Mouse (Mus musculus) left cerebral cortex, postnatal 14 days (tissue): ENCODE data around the gene Fam160a2. TPM values are rescaled to one million over a fixed set of nuclear protein-coding genes. Genes with fewer than 3 reads are reported as not detected.

Experiments
- DNase-seq, 2 experiments: peaks; one replicate each; pipeline ENCODE4 v3.0.0; 2021 to 2022; ENCODE audit warnings: low spot score in 2 of 2, mixed read lengths in 1 of 2
- intact Hi-C: fragments of 180-260 bp; cut with DNase I; formaldehyde crosslinking; loops from one replicate; pipeline ENCODE4 v1.15.1; 2025
- long read RNA-seq, 2 experiments: library from polyadenylated mRNA; stranded (forward); transcript quantifications; one replicate each; pipeline ENCODE4 v2.0.0; 2021
- total RNA-seq, 2 experiments: library from RNA; stranded (reverse); gene quantifications; 2 replicates each; pipeline ENCODE4 v1.2.3; 2021

The Fam160a2 gene
- total RNA-seq = 10 to 100 TPM; 70.2 to 74.2 TPM
- long read RNA-seq, experiment 1, full-length matches to known transcripts = 63 of 90 reads
- long read RNA-seq, experiment 1, partial matches to known transcripts = 10 of 90 reads
- long read RNA-seq, experiment 1, other reads (novel, unspliced or antisense) = 17 of 90 reads
- long read RNA-seq, experiment 2, full-length matches to known transcripts = 61 of 99 reads
- long read RNA-seq, experiment 2, partial matches to known transcripts = 12 of 99 reads
- long read RNA-seq, experiment 2, other reads (novel, unspliced or antisense) = 26 of 99 reads

DNA sequence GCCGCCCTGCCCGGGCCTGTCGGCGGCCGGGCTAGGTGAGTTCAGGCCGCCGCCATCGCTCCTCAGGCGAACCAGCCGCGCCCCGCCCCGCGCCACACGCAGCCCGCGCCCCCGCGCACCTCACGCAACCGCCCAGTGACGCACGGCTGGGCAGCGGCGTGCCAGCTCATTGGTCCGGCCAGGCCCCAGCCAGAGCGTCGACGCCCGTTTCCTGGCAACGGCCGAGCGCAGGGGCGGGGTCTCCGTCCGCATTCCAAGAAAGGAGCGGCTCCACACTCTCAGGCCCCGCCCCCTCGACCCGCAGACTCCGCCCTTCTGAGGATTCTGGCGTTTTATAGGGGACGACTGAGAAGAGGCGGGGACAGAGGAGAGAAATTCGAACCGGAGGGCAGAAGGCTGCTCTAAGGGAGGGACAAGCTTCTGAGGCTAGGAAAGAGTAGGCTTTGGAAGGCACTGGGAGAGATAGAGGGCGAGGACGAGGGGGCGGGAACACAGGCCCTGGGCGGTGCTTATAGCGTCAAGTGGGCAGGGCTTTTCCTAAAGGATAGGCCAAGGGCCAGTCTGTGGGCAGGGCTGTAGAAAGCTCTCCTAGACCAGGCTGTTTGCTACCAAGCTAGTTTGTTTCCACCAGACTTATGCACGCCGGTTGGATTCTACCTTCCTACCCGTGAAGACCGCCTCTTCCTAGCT, at the start of gene Fam160a2:
TSS of gene Fam160a2 (minus strand) at position 120 of the 690 bp plus-strand sequence.
- DNase-seq = peak; percentile 99
- intact Hi-C loops = no loop called here

DNA sequence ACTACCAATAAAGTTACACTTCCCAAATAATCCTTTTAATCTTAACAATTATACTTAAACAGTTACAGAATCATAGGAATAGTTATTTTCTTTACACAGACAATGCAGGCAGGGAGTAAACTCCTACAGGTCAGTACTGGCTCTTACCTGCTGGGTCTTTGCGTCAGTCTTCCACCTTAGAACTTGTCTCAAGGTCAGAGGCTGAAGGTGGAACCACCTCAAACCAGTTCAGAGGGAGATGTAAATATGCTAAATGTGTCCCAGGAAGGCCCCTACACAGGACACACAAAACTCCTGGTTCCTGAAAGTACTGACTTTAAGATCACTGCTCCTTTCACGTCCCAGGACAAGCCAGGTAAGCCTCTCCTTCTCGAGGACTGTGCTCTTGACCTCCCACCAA, 45.2 kb upstream of the Fam160a2 start:
- intact Hi-C loops = no loop called here
- DNase-seq = no peak

DNA sequence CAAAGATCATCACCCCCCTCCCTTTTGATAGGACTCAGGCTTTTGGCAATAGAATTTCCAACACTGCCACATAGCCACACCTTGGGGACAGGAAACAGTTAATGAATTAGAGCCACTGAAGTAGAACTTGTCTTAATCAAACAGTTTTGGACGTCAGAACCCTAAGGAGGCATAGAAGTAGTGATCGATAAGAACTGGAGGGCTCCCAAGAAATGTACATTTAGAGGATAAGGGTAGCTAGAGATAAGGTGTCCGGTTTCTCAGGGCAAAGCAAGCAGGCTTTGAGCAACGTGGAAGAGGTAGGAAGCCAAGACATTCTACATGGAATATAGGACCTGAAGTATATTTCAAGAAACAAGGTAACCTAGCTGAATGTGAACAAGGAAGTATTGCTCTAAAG, 41.6 kb upstream of the Fam160a2 start:
- intact Hi-C loops = no loop called here
- no peak for DNase-seq

DNA sequence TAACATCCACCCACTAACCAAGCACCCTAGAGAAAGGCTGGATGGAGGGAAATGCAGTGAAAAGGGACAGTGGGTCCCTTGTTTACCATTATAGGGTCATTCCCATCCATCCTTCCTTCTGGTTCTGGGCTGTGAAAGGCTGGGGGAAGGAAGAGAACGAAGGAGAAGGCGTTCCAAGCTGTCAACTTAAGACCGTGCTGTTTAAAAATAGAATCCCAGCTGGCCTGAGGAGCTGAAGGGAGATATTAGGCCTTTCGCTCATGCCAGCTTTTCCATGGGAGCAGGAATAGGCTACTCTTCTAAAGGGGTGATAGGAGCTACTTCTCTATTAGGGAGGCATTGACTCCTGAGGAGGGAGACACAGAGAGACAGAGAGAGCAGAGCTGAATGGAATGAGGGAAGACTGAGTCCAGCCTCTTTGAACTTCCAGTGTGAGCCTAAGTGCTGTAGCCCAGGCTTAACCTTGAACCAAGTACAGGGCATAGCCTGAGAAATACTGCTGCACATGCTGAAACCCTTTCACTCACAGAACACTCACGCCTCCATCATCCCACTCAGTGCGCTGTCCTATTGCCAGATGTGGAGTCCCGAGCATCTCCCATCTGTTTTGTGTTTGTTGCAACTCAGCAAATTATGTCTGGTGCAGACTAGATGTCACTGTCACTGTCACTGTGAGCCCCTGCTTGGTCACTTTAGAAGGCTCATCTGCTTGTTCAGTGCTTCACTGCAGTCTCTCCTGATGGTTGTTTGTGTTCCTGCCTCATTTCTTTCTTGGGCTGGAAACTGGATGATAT, 38.3 kb upstream of the Fam160a2 start:
- intact Hi-C loops = no loop called here
- peak in 1 of 2 experiments; percentile 63 for DNase-seq

DNA sequence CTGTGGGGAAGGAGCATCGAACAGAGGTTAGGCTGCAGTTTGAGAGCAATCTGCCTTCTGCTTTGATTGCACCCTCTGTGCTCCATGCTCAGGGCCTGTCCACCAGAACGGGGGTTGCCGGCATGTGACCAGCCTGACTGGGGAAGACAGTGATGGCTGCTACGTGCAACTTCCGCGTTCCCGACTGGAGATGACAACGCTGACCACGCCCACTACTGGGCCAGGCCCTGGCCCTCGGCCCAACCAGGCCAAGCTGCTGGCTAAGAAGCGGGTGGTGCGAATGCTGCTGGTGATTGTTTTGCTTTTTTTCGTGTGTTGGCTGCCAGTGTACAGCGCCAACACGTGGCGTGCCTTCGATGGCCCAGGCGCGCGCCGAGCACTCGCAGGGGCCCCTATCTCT, 34.9 kb upstream of the Fam160a2 start:
- no peak for DNase-seq
- intact Hi-C loops = no loop called here

DNA sequence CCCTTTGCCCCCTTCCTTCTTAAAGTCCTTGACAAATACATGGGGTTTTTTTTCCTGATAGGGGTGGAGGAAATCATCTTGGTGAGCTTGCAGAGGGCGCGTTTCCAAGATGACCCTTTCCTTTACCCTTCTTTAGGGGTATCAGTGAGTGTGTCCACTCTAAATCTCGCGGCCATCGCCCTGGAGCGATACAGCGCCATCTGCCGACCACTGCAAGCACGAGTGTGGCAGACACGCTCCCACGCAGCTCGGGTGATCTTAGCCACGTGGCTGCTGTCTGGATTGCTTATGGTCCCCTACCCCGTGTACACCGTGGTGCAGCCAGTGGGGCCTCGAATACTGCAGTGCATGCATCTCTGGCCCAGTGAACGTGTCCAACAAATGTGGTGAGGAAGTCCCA, 34.0 kb upstream of the Fam160a2 start:
- intact Hi-C loops = no loop called here
- no peak for DNase-seq

DNA sequence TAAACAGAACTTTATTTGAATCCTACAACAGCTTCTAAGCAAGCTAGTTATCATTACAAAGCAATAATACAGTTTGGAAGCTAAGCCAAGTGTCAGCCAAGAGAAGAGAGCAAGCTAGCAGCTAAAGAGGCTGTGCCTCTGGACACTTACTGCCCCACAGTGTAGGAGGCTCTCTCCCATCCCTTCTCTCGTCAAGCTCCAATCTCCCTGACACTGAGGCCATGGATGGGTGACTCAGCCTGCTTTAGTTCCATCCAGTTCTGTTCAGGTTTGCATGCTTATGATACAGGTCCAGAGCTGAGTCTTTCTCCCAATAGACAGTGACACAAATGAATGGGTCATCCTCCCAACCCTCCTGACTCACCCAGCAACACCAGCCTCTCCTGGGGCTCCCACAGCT, 32.2 kb upstream of the Fam160a2 start:
- DNase-seq = no peak
- intact Hi-C loops = no loop called here

DNA sequence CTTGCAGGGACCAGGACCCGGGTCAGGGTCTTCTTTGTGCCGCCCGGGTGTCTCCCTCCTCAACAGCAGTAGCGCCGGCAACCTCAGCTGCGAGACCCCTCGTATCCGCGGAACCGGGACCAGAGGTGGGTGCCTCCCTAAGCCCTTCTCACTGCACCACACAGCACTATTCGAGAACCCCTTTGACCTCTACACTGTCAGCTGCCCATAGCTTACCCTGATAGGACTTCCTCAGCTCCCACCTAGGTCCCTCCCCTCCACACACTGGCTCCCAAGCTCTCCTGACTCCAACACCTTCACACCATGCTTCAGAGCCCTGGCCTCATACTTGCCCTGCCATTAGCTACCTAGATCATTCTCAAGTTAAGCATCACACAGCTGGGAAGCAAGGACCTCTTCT, 26.2 kb upstream of the Fam160a2 start:
- intact Hi-C loops = no loop called here
- no peak for DNase-seq

DNA sequence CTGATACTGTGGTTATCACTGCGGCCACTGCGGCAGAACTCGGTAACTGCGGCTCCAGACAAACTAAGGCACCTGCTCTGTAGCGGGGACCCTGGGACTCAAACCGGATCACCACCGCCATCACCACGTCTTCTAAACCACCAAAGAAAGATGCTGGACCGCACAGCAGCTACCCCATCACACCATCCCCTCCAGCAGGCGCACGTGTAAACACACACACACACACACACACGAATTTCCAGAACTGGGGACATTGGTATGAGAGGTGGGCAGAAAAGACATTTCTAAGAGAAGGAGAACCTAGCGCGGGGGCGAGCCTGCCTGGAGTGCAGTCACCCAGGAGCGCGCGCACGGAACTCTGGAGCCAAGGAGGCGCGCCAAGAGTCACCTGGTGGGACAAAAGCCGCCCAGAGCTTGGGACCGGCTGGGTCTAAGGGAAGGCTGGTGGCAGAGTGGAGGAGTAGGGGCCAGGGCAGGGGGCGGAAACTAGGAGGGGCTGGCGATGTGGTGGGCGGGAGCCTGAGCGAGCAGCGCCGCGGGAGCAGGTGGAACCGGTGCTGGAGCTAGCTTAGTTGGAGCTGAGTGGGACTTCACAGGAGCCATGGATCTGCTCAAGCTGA, 25.7 kb upstream of the Fam160a2 start, which contains the start of gene Cckbr:
TSS of gene Cckbr (plus strand) at position 308 of the 620 bp plus-strand sequence.
- peak in 1 of 2 experiments; percentile 69 for DNase-seq
- intact Hi-C loops = no loop called here

DNA sequence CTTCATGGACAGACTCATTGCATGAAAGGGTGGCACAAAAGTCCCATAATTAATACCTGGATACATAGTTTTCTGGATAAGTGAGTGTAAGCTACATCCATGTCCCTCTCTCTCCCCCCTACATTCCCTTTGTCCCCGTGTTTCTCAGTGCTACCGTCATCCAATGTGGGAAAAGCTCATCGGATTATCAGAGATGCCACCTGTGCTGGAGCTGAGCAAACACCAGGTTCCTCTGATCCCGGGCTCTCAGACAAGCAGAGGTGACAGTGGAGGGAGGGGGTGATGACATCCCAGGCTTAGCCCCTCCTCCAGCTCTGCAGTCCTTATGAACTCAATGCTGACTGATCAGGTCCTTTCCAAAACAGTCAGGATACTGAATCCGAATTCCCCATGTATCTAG, 24.5 kb upstream of the Fam160a2 start:
- no peak for DNase-seq
- intact Hi-C loops = no loop called here

DNA sequence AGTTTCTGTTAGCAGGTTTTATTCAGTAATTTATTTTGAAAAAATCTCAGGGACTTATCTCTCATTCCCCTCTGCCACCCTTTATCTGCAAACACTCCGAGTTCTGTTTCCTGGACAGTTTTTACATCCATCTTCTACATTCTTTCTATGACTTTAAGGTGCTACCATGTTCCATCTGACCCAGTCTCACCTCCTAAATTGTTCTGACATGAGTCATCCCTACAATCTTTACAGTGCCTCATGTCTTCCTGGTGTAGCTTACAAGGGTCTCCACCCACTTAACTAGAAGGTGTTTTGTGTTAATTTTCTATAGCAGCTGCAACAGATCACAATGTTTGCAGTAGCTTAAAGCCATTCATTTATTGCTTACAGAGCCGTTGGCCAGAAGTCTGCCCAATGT, 21.0 kb upstream of the Fam160a2 start:
- intact Hi-C loops = no loop called here
- DNase-seq = no peak

DNA sequence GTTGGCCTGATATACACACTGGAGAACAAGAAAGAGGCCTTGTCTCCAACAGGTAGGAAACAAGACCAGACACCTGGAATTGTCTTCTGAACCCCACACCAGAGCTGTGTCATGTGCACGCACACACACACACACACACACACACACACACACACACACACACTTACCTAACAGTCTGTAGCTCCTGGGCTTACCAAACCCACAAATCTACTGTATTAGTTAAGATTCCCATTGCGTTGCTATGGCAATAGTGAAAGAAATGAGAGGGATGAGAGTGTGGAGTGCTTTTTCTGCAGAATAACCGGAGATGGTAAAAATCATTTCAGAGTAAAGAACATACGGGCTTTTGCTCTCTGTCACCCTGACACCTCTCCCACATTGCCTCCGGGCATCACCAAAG, 18.3 kb upstream of the Fam160a2 start:
- peak in 1 of 2 experiments; percentile 52 for DNase-seq
- intact Hi-C loops = no loop called here

DNA sequence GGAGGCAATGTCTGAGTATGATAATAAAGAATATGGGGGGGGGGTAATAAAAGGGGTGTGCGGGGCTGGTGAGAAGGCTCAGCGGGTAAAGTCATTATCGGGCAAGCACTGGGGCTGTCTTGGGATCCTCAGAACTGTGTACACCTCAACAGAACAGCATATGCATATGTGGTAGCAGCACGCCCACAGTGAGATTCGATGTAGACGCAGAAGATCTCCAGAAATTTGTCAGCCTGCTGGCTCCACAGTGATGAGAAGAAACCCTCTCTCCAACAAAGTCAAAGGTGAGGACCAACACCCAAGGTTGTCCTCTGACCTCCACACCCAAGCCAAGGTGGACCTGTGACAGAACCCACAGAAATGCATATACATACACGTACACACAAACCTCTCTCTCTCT, 16.7 kb upstream of the Fam160a2 start:
- DNase-seq = no peak
- intact Hi-C loops = no loop called here

DNA sequence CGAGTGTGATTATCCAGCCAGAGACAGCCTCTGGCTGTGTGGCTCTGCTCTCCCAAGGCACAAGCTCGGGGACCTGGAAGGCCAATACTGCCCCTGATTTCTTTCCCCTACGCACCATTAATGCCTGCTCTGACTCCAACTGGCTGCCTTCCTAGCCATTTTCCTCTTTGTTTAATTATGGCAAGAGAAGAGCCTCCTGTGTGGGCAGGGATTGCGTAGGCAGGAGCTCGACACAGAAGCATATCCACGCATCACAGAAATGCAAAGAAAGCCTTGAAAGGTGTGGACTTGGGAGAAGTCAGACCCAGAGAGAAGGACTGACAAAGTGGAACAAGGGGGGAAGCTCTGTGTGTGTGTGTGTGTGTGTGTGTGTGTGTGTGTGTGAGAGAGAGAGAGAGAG, 14.5 kb upstream of the Fam160a2 start:
- intact Hi-C loops = loop anchor here (5.0 kb wide), 1 partner anchor 103 kb away; no protein-coding TSS in a partner anchor

DNA sequence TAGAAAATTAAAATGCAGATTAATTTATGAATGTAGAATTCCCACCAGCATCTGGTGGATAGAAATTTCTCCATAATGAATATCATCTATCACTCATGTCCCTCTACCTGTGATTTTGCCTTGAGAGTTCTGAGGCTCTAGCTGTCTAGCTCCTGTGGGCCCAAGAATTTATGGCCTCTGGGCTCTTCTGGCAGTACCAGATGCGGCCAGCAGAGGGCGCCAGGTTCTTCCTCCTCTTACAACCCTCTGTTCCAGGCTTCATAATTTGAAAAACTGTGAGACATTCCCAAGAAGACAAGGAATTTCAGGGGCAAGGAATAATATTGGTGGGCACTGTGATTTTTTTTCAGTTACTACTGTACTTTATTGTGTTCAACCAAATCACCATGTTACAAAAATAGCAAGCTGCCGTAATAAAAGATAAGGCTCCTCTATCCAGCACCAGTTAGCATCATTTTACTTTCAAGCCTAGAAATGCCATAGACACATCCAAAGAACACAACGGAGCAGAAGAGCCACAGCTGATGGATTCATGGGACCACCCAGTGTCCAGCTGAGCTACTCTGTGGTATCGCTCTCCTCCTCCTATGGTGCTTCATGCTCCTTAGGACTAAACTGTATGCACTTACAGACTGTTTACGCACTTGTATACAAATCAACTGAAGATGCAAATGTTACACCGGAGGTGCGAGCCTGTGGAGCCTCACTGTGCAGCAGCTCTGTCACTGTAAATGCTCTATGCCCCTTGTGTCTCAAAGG, 12.2 kb upstream of the Fam160a2 start:
- DNase-seq = peak; percentile 89 to 91
- intact Hi-C loops = loop anchor here (2.0 to 5.0 kb wide), 2 partner anchors 61 to 105 kb away; no protein-coding TSS in a partner anchor

More for the DNA sequence above, 14.5 kb upstream of the Fam160a2 start:
- DNase-seq = peak; percentile 46 to 52

DNA sequence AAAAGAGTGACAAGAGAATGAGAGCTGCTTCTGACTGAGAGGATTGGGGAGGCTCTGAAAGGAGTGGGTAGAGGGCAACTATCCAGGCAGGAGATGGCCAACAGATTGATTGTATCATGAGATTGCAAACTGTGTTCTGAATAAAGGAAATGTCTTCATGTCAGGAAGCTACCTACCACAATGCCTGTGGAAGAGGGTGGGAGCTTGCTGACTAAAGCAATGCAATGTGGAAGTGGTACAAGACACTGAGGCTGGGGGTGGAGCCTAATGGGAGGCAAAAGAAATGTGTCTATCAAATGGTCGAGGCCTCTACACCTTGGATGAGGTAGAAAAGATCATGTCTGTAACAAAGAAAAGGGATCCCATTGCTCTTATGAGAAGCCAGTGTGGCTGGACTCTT, 6.5 kb upstream of the Fam160a2 start:
- intact Hi-C loops = no loop called here

DNA sequence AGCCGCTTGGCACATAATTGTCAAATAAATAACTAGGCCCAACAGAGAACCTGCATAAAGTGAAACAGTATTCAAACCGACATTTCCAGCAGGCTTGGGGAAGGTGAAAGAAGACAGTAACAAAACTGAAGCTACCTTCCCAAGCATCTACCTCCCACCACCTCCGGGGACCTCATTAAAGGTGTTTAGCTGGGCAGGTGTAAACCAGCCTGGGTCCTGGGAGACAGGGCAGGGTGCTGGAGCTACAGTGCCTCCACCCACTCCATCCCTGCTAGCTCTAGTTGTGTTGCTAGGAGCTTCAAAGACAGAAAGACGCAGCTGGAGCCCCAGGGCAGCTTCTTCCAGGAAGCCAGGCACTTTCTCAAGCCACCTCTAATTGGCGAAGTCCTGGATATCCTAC, 4.4 kb upstream of the Fam160a2 start, which contains the start of gene Cnga4:
TSS of gene Cnga4 (plus strand) at position 301 of the 400 bp plus-strand sequence.
- DNase-seq = no peak
- intact Hi-C loops = no loop called here

More for the DNA sequence above, 6.5 kb upstream of the Fam160a2 start:
- no peak for DNase-seq

DNA sequence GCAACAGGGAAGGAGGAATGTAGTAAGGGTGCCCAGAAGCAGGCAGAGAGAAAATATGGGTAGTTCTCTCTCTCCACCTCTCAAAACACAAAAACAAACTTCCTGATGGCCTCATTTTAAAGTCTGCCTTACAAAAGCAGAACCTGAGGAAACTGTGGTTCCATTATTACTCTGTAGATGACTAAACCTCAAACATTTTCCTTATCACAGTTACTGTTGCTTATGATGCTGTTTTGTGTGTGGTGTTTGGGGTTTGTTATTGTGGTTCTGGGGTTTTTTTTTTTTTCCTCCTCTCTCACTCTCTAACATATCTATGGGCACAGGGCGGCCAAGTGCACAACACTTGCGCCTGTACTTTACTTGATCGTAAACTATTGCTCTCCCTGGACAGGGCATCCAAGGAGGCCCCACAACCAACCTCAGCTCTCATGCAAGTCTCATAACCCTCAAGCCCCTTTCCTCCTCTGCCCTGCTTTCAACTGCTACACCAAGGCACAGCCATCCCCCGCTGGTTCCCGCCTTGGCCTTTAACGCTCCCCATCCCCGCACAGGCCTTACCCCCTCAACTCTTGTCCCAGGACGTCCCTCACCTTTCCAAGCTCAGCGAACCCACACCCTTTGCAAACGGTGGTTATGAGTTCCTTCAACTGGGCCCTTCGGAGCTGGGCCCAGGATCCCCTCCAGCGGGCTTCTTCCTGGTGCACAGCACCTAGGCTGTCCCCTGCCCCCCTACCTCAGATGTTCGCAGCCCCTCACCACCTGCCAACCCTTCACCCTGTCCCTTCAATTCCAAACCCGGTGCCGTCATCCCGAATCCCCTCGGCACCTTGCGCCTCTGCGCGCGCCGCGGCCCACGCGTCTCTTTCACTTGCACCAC, 558 bp downstream of the Fam160a2 start:
- no peak for DNase-seq
- intact Hi-C loops = no loop called here
